Mouse (Mus musculus) heart, postnatal 0 days (tissue): ENCODE measurements at regions not wholly inside any gene's neighbourhood (a gene's known extent, or its start where the extent isn't known, plus 50 kb on each side); places are given as distances from the start of the nearest gene placed in this dataset.

Source experiments
- CTCF ChIP-seq: IDR thresholded peaks from 2 replicates; pipeline ENCODE4 v1.5.1; 2016; ENCODE audit warnings: antibody characterized with exemption, control low read depth, low read depth
- EP300 ChIP-seq: IDR thresholded peaks from 2 replicates; pipeline ENCODE4 v1.6.1; 2016; ENCODE audit warnings: antibody characterized with exemption, low read depth

DNA sequence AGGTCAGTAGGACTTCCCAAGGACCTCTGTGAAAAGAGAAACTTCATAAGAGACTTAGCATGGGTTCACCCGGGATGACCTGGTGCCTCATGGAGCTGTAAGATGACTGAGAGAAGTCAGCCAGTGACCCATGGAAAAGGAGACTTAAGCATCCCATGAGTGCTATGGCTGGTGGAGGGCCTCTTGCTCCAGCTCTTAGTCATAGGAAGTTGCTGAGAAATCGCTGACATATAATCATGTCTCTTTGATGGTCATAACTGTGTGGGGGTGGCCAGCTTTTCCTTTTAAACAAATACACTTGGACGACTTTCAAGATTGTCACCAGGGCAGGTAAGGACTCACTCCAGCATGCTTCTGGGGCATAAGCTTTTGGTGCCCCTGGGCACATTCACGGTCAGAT is 290.5 kb downstream of the 4933412E24Rik start:
- TF ChIP-seq CTCF (no peak), EP300 (no peak)
